Mouse (Mus musculus) layer of hippocampus, adult 18-20 months (tissue): Measurements from ENCODE around the gene Mmp2. TPM values are rescaled to one million over a fixed set of nuclear protein-coding genes. Genes with fewer than 3 reads are reported as not detected.
"Not testable (repeated sequence)": the region's sequence is repeated elsewhere in the genome, so short reads cannot be mapped to it uniquely, and the experiment has no call there.

Experiments used
- DNase-seq, 2 experiments: peaks; one replicate each; pipeline ENCODE4 v3.0.0; 2022; ENCODE audit warnings: low spot score in 2 of 2
- long read RNA-seq: library from polyadenylated mRNA; stranded (forward); transcript quantifications from one replicate; pipeline ENCODE4 v2.0.0, GENCODE M21; 2021
- total RNA-seq, 2 experiments: library from RNA; stranded (reverse); gene quantifications; 2 replicates each; pipeline ENCODE4 v1.2.3; 2021

Gene Mmp2
- total RNA-seq: 1 to 10 TPM; 2.5 to 2.7 TPM
- long read RNA-seq, transcript Mmp2-201 (13 exons, 3,078 nt): major isoform, 5 of 7 reads
- long read RNA-seq, partial matches to known transcripts: 0 of 7 reads
- long read RNA-seq, other reads (novel, unspliced or antisense): 2 of 7 reads

GRCm38 (mm10) chr8:92827243-92828034 lies at the start of gene Mmp2:
TSS of gene Mmp2 (plus strand) at chr8:92827291.
- no peak for DNase-seq

GRCm38 (mm10) chr8:92780976-92781375 lies 46.1 kb upstream of the Mmp2 start:
- no peak for DNase-seq

GRCm38 (mm10) chr8:92783906-92784610 lies 43.0 kb upstream of the Mmp2 start:
- DNase-seq: no peak

GRCm38 (mm10) chr8:92790835-92791234 lies 36.3 kb upstream of the Mmp2 start:
- DNase-seq: no peak

- DNase-seq: not testable (repeated sequence)
Measured at GRCm38 (mm10) chr8:92791999-92792398, 35.1 kb upstream of the Mmp2 start.

- DNase-seq: no peak
Measured at GRCm38 (mm10) chr8:92793852-92794580, 33.1 kb upstream of the Mmp2 start.

- no peak for DNase-seq
Measured at GRCm38 (mm10) chr8:92797527-92797931, 29.6 kb upstream of the Mmp2 start.

GRCm38 (mm10) chr8:92799406-92799805 lies 27.7 kb upstream of the Mmp2 start:
- DNase-seq: no peak

- no peak for DNase-seq
Measured at GRCm38 (mm10) chr8:92801231-92801630, 25.9 kb upstream of the Mmp2 start.

- DNase-seq: no peak
Measured at GRCm38 (mm10) chr8:92802591-92802990, 24.5 kb upstream of the Mmp2 start.

- no peak for DNase-seq
Measured at GRCm38 (mm10) chr8:92812773-92813172, 14.3 kb upstream of the Mmp2 start.

GRCm38 (mm10) chr8:92815661-92816060 lies 11.4 kb upstream of the Mmp2 start:
- DNase-seq: no peak

GRCm38 (mm10) chr8:92817928-92818818 lies 8.9 kb upstream of the Mmp2 start:
- peak; percentile 83 to 94 for DNase-seq

GRCm38 (mm10) chr8:92821151-92821550 lies 5.9 kb upstream of the Mmp2 start:
- DNase-seq: no peak

- DNase-seq: no peak
Measured at GRCm38 (mm10) chr8:92822386-92822785, 4.7 kb upstream of the Mmp2 start.

- no peak for DNase-seq
Measured at GRCm38 (mm10) chr8:92825991-92826390, 1.1 kb upstream of the Mmp2 start.

- no peak for DNase-seq
Measured at GRCm38 (mm10) chr8:92828251-92828743, 1.2 kb downstream of the Mmp2 start.

- no peak for DNase-seq
Measured at GRCm38 (mm10) chr8:92834065-92834731, 7.1 kb downstream of the Mmp2 start.

- DNase-seq: no peak
Measured at GRCm38 (mm10) chr8:92834786-92835500, 7.9 kb downstream of the Mmp2 start.
